Mouse (Mus musculus) ES-Bruce4 (cell line): ENCODE measurements around the gene Nubp1.

ENCODE experiments used
- CTCF ChIP-seq: IDR thresholded peaks from one replicate; pipeline ENCODE4 v1.8.1; 2011; ENCODE audit warnings: low read depth, low read length
- POLR2A ChIP-seq: IDR thresholded peaks from one replicate; pipeline ENCODE4 v1.8.1; 2011; ENCODE audit warnings: low read length; ENCODE audit not compliant: insufficient read depth

GRCm38 (mm10) chr16:10438055-10438454 lies 26.3 kb downstream of the Nubp1 start:
- TF ChIP-seq CTCF, result no peak
- no peak for TF ChIP-seq POLR2A
